Mouse (Mus musculus): Measurements from ENCODE around the gene Otud7a. TPM values are rescaled to one million over a fixed set of nuclear protein-coding genes. Genes with fewer than 3 reads are reported as not detected.

Otud7a gene
- polyA plus RNA-seq, 1 experiment from 2014 or later, result 5.5 TPM

DNA sequence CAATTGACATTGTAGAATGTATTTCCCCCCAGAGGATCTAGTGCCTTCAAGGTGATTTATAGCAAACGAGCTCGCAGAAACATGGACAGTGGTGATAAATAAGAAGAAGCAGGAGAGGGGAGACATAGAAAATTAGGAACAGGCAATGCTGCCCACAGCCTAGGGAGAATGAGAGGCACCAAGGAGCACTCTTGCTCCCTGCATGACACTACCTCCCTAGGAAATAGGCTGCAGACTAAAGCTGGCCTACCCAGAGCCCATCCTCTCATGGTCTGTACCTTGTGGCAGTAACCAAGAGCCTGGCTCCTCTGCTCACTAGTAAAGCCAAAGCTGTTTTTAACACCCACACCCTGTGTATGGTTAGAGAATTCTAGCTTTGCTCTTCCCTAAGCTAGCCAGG lies 138.8 kb downstream of the Otud7a start:
- no peaks in the 10 kb centered on the region for H3K9me3 ChIP-seq (replicated peaks)
- H3K36me3 ChIP-seq, result no peaks in the 10 kb centered on the region
- 46% methylated on average over 2 of the region's 2 CpGs for WGBS
- H3K9ac ChIP-seq (replicated peaks), result no peak overlapping the region
- ATAC-seq (ENCODE audit: low FRiP score), result peak; percentile 57
- no peak overlapping the region for H3K4me3 ChIP-seq (replicated peaks)
- no peaks in the 10 kb centered on the region for H3K27me3 ChIP-seq (replicated peaks)
- no peak overlapping the region for H3K4me2 ChIP-seq
- no peak overlapping the region for H3K27ac ChIP-seq (replicated peaks)
- H3K4me1 ChIP-seq, result peaks cover 4% of the 10 kb centered on the region

DNA sequence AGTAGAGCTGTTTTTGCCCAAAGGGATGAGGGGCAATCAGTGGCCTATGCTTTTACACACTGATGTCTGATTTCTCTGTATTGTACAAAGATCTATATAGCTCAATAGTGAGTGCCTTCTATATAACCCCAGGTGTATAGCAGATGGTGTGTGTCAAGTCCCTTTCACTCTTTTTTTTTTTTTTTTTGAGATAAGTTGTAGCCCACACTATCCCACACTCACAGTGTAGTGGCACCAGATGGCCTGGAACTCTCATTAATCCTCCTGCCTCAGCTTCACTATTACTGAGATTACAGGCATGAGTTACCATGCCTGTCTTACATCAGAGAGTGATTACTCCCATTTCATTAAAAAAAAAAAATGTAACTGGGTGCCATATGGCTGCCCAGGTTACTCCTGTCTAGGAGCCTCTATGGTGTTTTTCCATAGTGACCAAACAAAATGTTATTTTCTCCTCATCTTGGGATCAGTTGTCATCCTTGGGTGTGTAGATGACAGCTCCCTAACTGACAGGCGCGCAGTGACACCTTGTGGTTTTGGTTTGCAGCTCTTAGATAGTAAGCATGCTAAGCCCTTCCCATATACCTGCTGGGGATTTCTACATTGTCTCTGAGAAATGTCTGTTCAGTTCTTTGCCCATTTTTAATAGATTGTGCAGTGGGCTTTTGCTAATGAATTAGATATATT lies 141.8 kb downstream of the Otud7a start:
- no peak overlapping the region for H3K4me3 ChIP-seq (replicated peaks)
- peaks cover 4% of the 10 kb centered on the region for H3K4me1 ChIP-seq
- no peak overlapping the region for H3K4me2 ChIP-seq
- no peak for ATAC-seq (ENCODE audit: low FRiP score)
- H3K9me3 ChIP-seq (replicated peaks), result no peaks in the 10 kb centered on the region
- no peaks in the 10 kb centered on the region for H3K27me3 ChIP-seq (replicated peaks)
- H3K27ac ChIP-seq (replicated peaks), result no peak overlapping the region
- no peaks in the 10 kb centered on the region for H3K36me3 ChIP-seq
- no peak overlapping the region for H3K9ac ChIP-seq (replicated peaks)
- WGBS, result 61% methylated on average over 2 of the region's 2 CpGs

DNA sequence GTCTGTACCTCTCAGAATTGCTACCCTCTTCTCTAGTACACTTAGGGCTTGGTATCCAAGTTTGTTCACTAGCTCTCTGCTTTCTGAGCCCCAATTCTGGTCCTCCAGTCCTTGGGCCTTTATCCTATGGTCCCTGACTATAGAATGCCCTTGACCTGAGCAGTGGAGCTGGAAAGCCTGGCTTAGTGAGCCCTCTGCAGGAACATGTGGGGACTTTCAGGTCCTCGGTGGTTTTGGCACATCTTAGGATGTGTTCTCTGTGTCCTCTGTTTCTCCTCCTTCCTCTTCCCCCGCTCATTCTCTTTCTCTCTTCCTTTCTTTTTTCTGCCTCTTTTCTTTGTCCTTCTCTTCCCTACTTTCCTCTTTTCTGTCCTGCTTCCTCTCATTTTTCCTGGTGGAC lies 145.8 kb downstream of the Otud7a start:
- Histone ChIP-seq H3K9me3 (replicated peaks) (no peaks in the 10 kb centered on the region), H3K27me3 (replicated peaks) (no peaks in the 10 kb centered on the region), H3K4me1 (no peaks in the 10 kb centered on the region), H3K27ac (replicated peaks) (no peak overlapping the region), H3K9ac (replicated peaks) (no peak overlapping the region), H3K4me2 (no peak overlapping the region), H3K4me3 (replicated peaks) (no peak overlapping the region), H3K36me3 (no peaks in the 10 kb centered on the region)
- ATAC-seq (ENCODE audit: low FRiP score), result no peak
- 76% methylated on average over 2 of the region's 2 CpGs for WGBS

DNA sequence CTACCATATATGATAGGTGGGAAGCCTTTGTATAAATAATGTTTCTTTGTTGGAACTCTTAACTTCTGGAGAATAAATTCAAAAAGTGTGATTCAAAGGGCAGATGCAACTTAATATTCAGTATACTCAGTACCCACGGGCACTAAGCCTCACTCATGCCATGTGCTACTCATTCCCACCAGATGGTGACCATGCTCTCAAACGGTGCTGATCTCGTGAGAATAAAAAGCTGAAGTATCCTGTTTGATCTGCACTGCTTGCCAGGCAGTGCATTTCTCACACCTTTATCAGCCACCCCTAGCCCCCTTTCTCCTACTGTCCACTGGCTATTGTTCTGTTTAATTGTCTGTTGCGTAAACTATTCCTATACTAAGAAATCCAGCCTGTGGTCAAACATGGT lies 146.8 kb downstream of the Otud7a start:
- H3K27me3 ChIP-seq (replicated peaks), result no peaks in the 10 kb centered on the region
- H3K4me1 ChIP-seq, result no peaks in the 10 kb centered on the region
- H3K36me3 ChIP-seq, result no peaks in the 10 kb centered on the region
- ATAC-seq (ENCODE audit: low FRiP score), result no peak
- H3K9ac ChIP-seq (replicated peaks), result no peak overlapping the region
- WGBS, result 70% methylated on average over 4 of the region's 4 CpGs
- H3K4me3 ChIP-seq (replicated peaks), result no peak overlapping the region
- H3K4me2 ChIP-seq, result no peak overlapping the region
- H3K27ac ChIP-seq (replicated peaks), result no peak overlapping the region
- H3K9me3 ChIP-seq (replicated peaks), result no peaks in the 10 kb centered on the region

DNA sequence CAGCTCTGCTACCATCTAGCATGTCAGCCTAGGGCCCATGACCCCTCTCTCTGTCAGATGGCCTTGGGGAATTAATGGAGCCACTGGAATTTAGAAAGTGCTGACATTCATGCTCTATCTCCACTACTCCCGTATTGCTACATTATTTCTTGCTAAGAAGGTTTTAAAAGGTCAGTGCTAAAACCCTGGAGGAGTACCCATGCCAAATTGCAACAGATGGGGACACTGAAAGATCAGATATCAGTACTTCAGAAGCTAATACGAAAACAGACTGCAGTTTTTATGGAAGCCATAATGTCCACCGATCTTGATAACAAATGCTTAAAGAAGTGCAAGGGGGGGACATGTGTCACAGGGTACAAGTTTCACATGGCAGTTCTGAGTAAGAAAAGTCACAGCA lies 147.5 kb downstream of the Otud7a start:
- no peak for ATAC-seq (ENCODE audit: low FRiP score)
- Histone ChIP-seq H3K36me3 (no peaks in the 10 kb centered on the region), H3K9me3 (replicated peaks) (no peaks in the 10 kb centered on the region), H3K4me1 (no peaks in the 10 kb centered on the region), H3K4me2 (no peak overlapping the region), H3K27ac (replicated peaks) (no peak overlapping the region), H3K4me3 (replicated peaks) (no peak overlapping the region), H3K9ac (replicated peaks) (no peak overlapping the region), H3K27me3 (replicated peaks) (no peaks in the 10 kb centered on the region)
- 81% methylated on average over 3 of the region's 3 CpGs for WGBS

DNA sequence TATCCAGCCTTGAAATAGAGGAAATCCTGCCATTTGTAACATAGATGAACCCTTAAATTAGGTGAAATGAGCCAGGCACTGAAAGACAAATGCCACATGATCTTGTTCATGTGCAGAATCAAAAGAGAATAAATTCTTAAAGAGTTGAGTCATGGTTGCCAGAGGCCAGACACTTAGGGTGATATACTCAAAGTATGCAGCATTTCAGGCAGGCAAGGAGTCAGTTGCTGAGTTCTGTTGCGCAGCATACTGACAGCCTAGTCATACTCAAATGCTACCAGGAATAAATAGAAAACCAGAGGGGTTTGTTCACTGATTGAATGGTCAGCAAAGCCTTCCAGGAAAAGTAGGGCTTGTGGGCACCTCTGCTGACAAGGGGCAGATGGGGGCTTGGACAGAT lies 160.3 kb downstream of the Otud7a start:
- no peak for ATAC-seq (ENCODE audit: low FRiP score)
- WGBS, result 83% methylated on average over 1 of the region's 1 CpGs
- Histone ChIP-seq H3K27ac (replicated peaks) (no peak overlapping the region), H3K9me3 (replicated peaks) (no peaks in the 10 kb centered on the region), H3K27me3 (replicated peaks) (no peaks in the 10 kb centered on the region), H3K36me3 (no peaks in the 10 kb centered on the region), H3K4me1 (no peaks in the 10 kb centered on the region), H3K9ac (replicated peaks) (no peak overlapping the region), H3K4me2 (no peak overlapping the region), H3K4me3 (replicated peaks) (no peak overlapping the region)

DNA sequence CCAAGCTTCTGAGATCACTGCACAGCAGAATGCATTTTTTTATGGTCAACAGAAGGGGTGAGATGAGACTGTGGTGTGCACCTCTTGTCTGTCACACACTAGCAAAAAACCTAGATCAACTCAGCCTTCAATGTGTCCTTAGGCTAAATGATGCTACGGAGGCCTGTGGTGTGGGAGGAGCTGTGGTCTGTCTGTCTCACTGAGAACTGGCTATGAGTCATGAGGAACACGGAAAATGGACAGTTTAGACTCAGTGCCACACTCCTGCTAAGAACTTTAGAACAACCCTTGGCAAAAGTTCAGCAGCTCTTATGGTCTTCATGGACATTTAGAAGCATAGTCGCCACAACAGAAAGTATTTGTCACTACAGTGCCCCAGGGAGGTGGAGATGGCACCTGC lies 172.5 kb downstream of the Otud7a start:
- H3K4me1 ChIP-seq, result no peaks in the 10 kb centered on the region
- H3K9me3 ChIP-seq (replicated peaks), result no peaks in the 10 kb centered on the region
- WGBS, result 89% methylated on average over 3 of the region's 3 CpGs
- no peak overlapping the region for H3K9ac ChIP-seq (replicated peaks)
- H3K4me2 ChIP-seq, result no peak overlapping the region
- no peaks in the 10 kb centered on the region for H3K27me3 ChIP-seq (replicated peaks)
- no peak for ATAC-seq (ENCODE audit: low FRiP score)
- H3K36me3 ChIP-seq, result peaks cover 10% of the 10 kb centered on the region; the same call in 1 of the 2 replicates
- no peak overlapping the region for H3K27ac ChIP-seq (replicated peaks)
- H3K4me3 ChIP-seq (replicated peaks), result no peak overlapping the region

DNA sequence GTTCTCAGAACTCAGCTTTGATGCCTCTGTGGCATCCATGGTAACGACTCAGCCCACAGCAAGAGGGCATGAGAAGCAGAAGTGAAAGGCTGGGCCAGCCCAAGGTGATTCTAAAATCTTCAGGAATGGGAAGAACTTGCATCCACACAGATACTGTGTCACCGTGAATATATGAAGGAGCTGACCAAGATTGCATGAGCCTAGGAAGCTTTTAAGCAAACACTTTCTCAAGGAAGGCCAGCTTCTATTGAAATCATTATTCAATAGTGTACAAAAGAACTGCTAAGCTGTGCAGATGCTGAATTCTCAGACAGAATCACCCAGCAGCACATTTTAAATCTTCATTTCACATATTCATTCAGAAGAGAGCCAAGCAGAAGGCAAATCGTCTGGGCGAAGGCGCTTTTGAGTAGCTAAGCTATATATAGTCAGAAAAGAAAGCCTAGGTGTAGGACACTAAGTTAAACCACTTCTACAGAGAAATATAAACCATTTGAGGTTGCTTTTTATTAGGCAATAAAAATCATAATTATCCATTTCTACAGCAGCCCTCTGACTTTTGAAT lies 176.3 kb downstream of the Otud7a start:
- Histone ChIP-seq H3K9me3 (replicated peaks) (no peaks in the 10 kb centered on the region), H3K36me3 (peaks cover 10% of the 10 kb centered on the region; the same call in 1 of the 2 replicates), H3K4me3 (replicated peaks) (no peak overlapping the region), H3K4me2 (no peak overlapping the region), H3K4me1 (no peaks in the 10 kb centered on the region), H3K27me3 (replicated peaks) (no peaks in the 10 kb centered on the region), H3K27ac (replicated peaks) (no peak overlapping the region), H3K9ac (replicated peaks) (no peak overlapping the region)
- ATAC-seq (ENCODE audit: low FRiP score), result no peak
- 80% methylated on average over 5 of the region's 5 CpGs for WGBS

DNA sequence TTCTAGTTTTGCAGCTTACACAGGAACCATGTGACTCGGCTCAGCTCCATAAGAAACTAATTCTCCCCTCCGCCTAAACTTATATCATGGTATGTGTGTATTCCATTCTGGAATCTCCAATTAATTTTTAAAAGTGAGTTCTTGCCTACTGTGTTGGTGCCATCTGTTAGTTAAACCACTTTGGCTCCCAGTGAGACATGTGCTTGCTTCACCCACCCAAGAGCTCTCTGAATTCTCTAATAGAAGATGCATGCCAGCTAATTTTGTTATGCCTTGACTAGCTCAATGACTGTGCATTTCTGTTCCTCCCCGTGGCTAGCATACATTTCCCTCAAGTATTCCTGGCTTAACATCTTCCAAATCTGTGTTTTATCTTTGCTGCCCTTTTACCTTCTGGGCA lies 193.1 kb downstream of the Otud7a start:
- 85% methylated on average over 3 of the region's 3 CpGs for WGBS

DNA sequence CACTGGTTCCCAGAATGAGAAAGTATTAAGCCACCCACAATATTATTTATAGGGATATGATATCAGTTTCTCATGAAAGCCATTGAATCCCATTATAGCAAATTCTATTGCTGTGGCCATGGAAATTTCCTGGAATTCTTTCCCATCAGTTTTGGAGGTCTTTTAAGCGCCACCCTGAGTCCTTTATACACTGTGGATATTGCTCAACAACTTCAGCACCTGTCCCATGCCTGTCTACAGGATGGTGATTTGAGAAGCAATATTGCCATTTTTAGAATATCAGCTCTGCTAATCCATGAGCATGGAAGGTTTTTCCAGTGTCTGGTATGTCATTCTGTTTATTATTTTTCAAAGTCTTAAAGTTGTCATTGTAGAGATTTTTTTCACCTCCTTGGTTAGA lies 199.5 kb downstream of the Otud7a start:
- ATAC-seq (ENCODE audit: low FRiP score), result no peak
- Histone ChIP-seq H3K27me3 (replicated peaks) (no peaks in the 10 kb centered on the region), H3K4me2 (no peak overlapping the region), H3K4me1 (no peaks in the 10 kb centered on the region), H3K9ac (replicated peaks) (no peak overlapping the region), H3K36me3 (no peaks in the 10 kb centered on the region), H3K4me3 (replicated peaks) (no peak overlapping the region), H3K27ac (replicated peaks) (no peak overlapping the region), H3K9me3 (replicated peaks) (no peaks in the 10 kb centered on the region)
- WGBS, result 96% methylated on average over 1 of the region's 1 CpGs

More for the DNA sequence above, 193.1 kb downstream of the Otud7a start:
- no peak overlapping the region for H3K4me2 ChIP-seq
- H3K36me3 ChIP-seq, result no peaks in the 10 kb centered on the region
- no peaks in the 10 kb centered on the region for H3K27me3 ChIP-seq (replicated peaks)
- no peak for ATAC-seq (ENCODE audit: low FRiP score)
- H3K4me3 ChIP-seq (replicated peaks), result no peak overlapping the region
- no peaks in the 10 kb centered on the region for H3K4me1 ChIP-seq
- no peak overlapping the region for H3K9ac ChIP-seq (replicated peaks)
- H3K9me3 ChIP-seq (replicated peaks), result no peaks in the 10 kb centered on the region
- no peak overlapping the region for H3K27ac ChIP-seq (replicated peaks)

DNA sequence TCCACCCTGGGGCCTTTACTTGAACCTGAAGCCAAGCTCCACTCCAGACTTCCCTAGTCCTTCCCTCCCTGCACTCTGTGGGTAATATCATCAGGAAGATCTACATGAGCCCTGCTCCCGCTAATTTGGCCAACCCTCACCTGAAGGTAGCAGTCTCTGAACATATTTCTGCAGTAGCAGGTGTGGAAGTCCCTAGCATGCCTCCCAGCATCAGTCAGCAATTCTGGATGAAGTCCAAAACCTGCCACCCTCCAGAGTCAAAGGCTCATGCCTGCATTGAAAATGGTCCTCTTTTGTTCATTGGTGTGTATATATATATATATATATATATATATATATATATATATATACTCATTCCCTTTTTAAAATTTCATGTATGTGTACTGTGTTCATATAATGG lies 202.6 kb downstream of the Otud7a start:
- H3K9ac ChIP-seq (replicated peaks), result no peak overlapping the region
- H3K9me3 ChIP-seq (replicated peaks), result no peaks in the 10 kb centered on the region
- WGBS, result 90% methylated on average over 1 of the region's 1 CpGs
- no peak overlapping the region for H3K4me3 ChIP-seq (replicated peaks)
- no peaks in the 10 kb centered on the region for H3K27me3 ChIP-seq (replicated peaks)
- no peak overlapping the region for H3K4me2 ChIP-seq
- no peak for ATAC-seq (ENCODE audit: low FRiP score)
- H3K4me1 ChIP-seq, result no peaks in the 10 kb centered on the region
- peaks cover 6% of the 10 kb centered on the region; the same call in 1 of the 2 replicates for H3K36me3 ChIP-seq
- H3K27ac ChIP-seq (replicated peaks), result no peak overlapping the region

DNA sequence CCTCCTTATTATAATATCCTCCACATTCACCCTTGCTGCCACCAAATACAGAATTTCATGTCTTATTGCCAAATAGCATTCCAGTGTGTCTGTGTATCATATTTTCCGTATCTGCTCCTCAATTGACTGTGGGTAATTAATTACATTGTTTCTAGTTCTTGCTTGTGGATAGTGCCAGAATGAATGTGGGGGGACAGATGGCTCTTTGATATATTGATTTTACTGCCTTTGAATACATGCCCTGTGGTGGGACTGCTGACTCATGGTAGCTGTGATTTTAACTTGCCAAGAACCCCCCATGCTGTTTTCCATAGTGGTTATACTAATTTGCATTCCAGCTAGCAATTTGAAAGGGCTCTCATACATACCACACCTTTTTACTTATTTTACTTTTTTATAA lies 215.7 kb downstream of the Otud7a start:
- Histone ChIP-seq H3K27ac (replicated peaks) (no peak overlapping the region), H3K27me3 (replicated peaks) (no peaks in the 10 kb centered on the region), H3K4me3 (replicated peaks) (no peak overlapping the region), H3K4me2 (no peak overlapping the region), H3K9ac (replicated peaks) (no peak overlapping the region), H3K9me3 (replicated peaks) (no peaks in the 10 kb centered on the region), H3K4me1 (no peaks in the 10 kb centered on the region), H3K36me3 (no peaks in the 10 kb centered on the region)
- no peak for ATAC-seq (ENCODE audit: low FRiP score)
- 56% methylated on average over 1 of the region's 1 CpGs for WGBS
